Mouse (Mus musculus): Measurements from ENCODE around the gene Zfand6. TPM values are rescaled to one million over a fixed set of nuclear protein-coding genes. Genes with fewer than 3 reads are reported as not detected.

Gene Zfand6
- polyA plus RNA-seq, 1 experiment from 2014 or later = 174 TPM

DNA sequence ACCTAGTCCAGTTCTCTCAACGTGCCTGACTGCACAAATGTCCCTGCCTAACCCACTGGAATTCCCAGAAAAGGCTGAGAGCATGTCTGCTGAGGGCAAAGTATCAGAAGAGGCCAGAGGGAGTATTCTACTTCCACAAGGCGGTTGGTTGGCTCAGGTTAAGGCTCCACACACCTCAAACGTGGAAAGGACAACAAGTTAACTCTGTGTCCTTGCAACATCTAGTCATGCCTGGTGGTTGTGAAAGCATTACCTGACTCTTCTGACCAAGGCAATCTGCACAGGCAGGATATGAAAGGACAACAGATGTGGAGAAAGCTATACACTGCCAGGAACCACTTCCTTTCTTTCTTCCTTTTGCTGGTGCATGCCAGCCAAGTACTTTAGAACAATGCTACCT, 85.3 kb downstream of the Zfand6 start:
- ATAC-seq = peak; percentile 58
- WGBS = 53% methylated on average over 3 of the region's 3 CpGs
- peak overlapping the region; percentile 92; the same call in 1 of the 2 replicates for H3K4me2 ChIP-seq (replicated peaks)

GRCm38 (mm10) chr7:84601331-84601730, 88.4 kb downstream of the Zfand6 start:
- no peaks in the 10 kb centered on the region for H3K36me3 ChIP-seq

More for the DNA sequence above, 85.3 kb downstream of the Zfand6 start:
- H3K27ac ChIP-seq = no peak overlapping the region
- H3K27me3 ChIP-seq (replicated peaks) = no peaks in the 10 kb centered on the region
- H3K9me3 ChIP-seq = no peaks in the 10 kb centered on the region
- H3K36me3 ChIP-seq = no peaks in the 10 kb centered on the region
- H3K9ac ChIP-seq = no peak overlapping the region
- no peak overlapping the region for H3K4me3 ChIP-seq (replicated peaks)
- H3K4me1 ChIP-seq (replicated peaks) = 0 out of 2 replicates have a peak, but pooled peaks cover 3% of the 10 kb centered on the region

DNA sequence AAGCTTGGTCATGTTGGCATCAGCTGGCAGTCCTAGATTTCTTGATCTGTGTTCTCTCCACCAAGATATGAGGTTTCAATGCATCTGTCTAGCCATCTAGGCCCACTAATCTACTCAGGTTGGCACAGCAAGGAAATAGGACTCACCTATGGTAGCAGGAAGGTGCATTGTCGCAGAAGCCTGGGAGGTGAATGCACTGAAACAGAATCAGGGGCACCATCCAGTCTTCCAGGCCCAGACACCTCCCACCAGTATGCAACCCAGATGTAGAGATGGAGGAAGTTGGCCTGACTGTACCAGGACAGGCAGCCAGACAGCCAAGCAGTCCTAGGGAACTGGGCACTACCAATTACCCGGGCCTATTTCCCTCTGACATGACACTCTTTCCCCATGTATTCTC, 89.1 kb downstream of the Zfand6 start:
- ATAC-seq = no peak
- no peaks in the 10 kb centered on the region for H3K36me3 ChIP-seq
- no peak overlapping the region for H3K9ac ChIP-seq
- no peaks in the 10 kb centered on the region for H3K27me3 ChIP-seq (replicated peaks)
- no peak overlapping the region for H3K4me3 ChIP-seq (replicated peaks)
- no peak overlapping the region for H3K4me2 ChIP-seq (replicated peaks)
- no peak overlapping the region for H3K27ac ChIP-seq
- 94% methylated on average over 2 of the region's 2 CpGs for WGBS
- H3K9me3 ChIP-seq = no peaks in the 10 kb centered on the region
- 0 out of 2 replicates have a peak, but pooled peaks cover 3% of the 10 kb centered on the region for H3K4me1 ChIP-seq (replicated peaks)

More at GRCm38 (mm10) chr7:84601331-84601730, 88.4 kb downstream of the Zfand6 start:
- Histone ChIP-seq H3K9ac (no peak overlapping the region), H3K4me1 (replicated peaks) (0 out of 2 replicates have a peak, but pooled peaks cover 3% of the 10 kb centered on the region), H3K27me3 (replicated peaks) (no peaks in the 10 kb centered on the region), H3K4me3 (replicated peaks) (no peak overlapping the region), H3K4me2 (replicated peaks) (no peak overlapping the region), H3K9me3 (no peaks in the 10 kb centered on the region), H3K27ac (no peak overlapping the region)
- ATAC-seq = no peak
- 83% methylated on average over 3 of the region's 3 CpGs for WGBS

- WGBS = 87% methylated on average over 3 of the region's 3 CpGs
- H3K27me3 ChIP-seq (replicated peaks) = no peaks in the 10 kb centered on the region
These were observed 93.1 kb downstream of the Zfand6 start for GRCm38 (mm10) chr7:84596633-84597032.

GRCm38 (mm10) chr7:84596002-84596401, 93.8 kb downstream of the Zfand6 start:
- no peak overlapping the region for H3K4me2 ChIP-seq (replicated peaks)
- H3K4me1 ChIP-seq (replicated peaks) = no peaks in the 10 kb centered on the region
- no peak for ATAC-seq
- no peaks in the 10 kb centered on the region for H3K9me3 ChIP-seq
- no peak overlapping the region for H3K4me3 ChIP-seq (replicated peaks)
- no peak overlapping the region for H3K9ac ChIP-seq
- no peak overlapping the region for H3K27ac ChIP-seq
- no peaks in the 10 kb centered on the region for H3K27me3 ChIP-seq (replicated peaks)
- H3K36me3 ChIP-seq = no peaks in the 10 kb centered on the region
- 86% methylated on average over 3 of the region's 3 CpGs for WGBS

More at GRCm38 (mm10) chr7:84596633-84597032, 93.1 kb downstream of the Zfand6 start:
- Histone ChIP-seq H3K27ac (no peak overlapping the region), H3K4me1 (replicated peaks) (no peaks in the 10 kb centered on the region), H3K4me2 (replicated peaks) (no peak overlapping the region), H3K36me3 (no peaks in the 10 kb centered on the region), H3K4me3 (replicated peaks) (no peak overlapping the region), H3K9me3 (no peaks in the 10 kb centered on the region), H3K9ac (no peak overlapping the region)
- no peak for ATAC-seq

GRCm38 (mm10) chr7:84594917-84595303, 94.8 kb downstream of the Zfand6 start:
- Histone ChIP-seq H3K9me3 (no peaks in the 10 kb centered on the region), H3K36me3 (no peaks in the 10 kb centered on the region), H3K4me1 (replicated peaks) (no peaks in the 10 kb centered on the region), H3K9ac (no peak overlapping the region), H3K27me3 (replicated peaks) (no peaks in the 10 kb centered on the region), H3K4me3 (replicated peaks) (no peak overlapping the region), H3K4me2 (replicated peaks) (no peak overlapping the region), H3K27ac (no peak overlapping the region)
- peak; percentile 33; the same call in 1 of the 2 replicates for ATAC-seq

- Histone ChIP-seq H3K27ac (no peak overlapping the region), H3K9me3 (no peaks in the 10 kb centered on the region), H3K4me2 (replicated peaks) (0 out of 2 replicates have a peak overlapping the region, but pooled peaks have one; percentile 22), H3K36me3 (no peaks in the 10 kb centered on the region), H3K9ac (no peak overlapping the region), H3K27me3 (replicated peaks) (no peaks in the 10 kb centered on the region), H3K4me3 (replicated peaks) (no peak overlapping the region), H3K4me1 (replicated peaks) (no peaks in the 10 kb centered on the region)
- 47% methylated on average over 8 of the region's 8 CpGs for WGBS
- ATAC-seq = peak; percentile 79
These were observed 95.5 kb downstream of the Zfand6 start for GRCm38 (mm10) chr7:84594087-84594916.

- no peaks in the 10 kb centered on the region for H3K36me3 ChIP-seq
- no peak overlapping the region for H3K27ac ChIP-seq
- H3K27me3 ChIP-seq (replicated peaks) = no peaks in the 10 kb centered on the region
- no peaks in the 10 kb centered on the region for H3K4me1 ChIP-seq (replicated peaks)
- WGBS = 87% methylated on average over 3 of the region's 3 CpGs
- ATAC-seq = no peak
- no peak overlapping the region for H3K4me2 ChIP-seq (replicated peaks)
- H3K9me3 ChIP-seq = no peaks in the 10 kb centered on the region
- no peak overlapping the region for H3K4me3 ChIP-seq (replicated peaks)
- no peak overlapping the region for H3K9ac ChIP-seq
These were observed 98.4 kb downstream of the Zfand6 start for GRCm38 (mm10) chr7:84591347-84591746.

DNA sequence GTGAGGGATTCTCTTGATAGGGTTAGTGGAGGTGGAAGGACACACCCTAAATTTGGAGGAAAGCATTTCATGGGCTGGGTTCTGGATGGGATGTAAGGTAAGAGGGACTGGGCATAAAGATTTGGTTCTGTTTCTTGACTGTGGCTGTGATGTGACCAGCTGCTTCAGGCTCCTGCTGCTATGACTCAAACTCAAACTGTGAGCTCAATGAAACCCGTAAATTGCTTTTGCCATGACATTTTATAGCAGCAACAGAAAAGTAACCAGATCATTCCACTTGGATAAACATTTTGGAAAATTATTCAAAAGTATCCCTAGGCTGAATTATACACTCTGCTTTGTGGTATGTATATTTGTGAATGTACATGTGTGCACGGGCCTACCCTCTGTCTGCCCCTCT, 99.1 kb downstream of the Zfand6 start:
- no peaks in the 10 kb centered on the region for H3K9me3 ChIP-seq
- no peak overlapping the region for H3K4me3 ChIP-seq (replicated peaks)
- H3K27ac ChIP-seq = no peak overlapping the region
- ATAC-seq = no peak
- no peak overlapping the region for H3K9ac ChIP-seq
- H3K27me3 ChIP-seq (replicated peaks) = no peaks in the 10 kb centered on the region
- 79% methylated on average over 2 of the region's 2 CpGs for WGBS
- no peak overlapping the region for H3K4me2 ChIP-seq (replicated peaks)
- H3K36me3 ChIP-seq = no peaks in the 10 kb centered on the region
- H3K4me1 ChIP-seq (replicated peaks) = no peaks in the 10 kb centered on the region

GRCm38 (mm10) chr7:84587101-84587783, 102.5 kb downstream of the Zfand6 start:
- peak; percentile 73; the same call in 1 of the 2 replicates for ATAC-seq
- no peak overlapping the region for H3K4me2 ChIP-seq (replicated peaks)
- H3K4me3 ChIP-seq (replicated peaks) = no peak overlapping the region
- no peaks in the 10 kb centered on the region for H3K4me1 ChIP-seq (replicated peaks)
- WGBS = 86% methylated on average over 5 of the region's 5 CpGs
- no peaks in the 10 kb centered on the region for H3K9me3 ChIP-seq
- H3K27ac ChIP-seq = no peak overlapping the region
- no peak overlapping the region for H3K9ac ChIP-seq
- no peaks in the 10 kb centered on the region for H3K36me3 ChIP-seq
- H3K27me3 ChIP-seq (replicated peaks) = no peaks in the 10 kb centered on the region

DNA sequence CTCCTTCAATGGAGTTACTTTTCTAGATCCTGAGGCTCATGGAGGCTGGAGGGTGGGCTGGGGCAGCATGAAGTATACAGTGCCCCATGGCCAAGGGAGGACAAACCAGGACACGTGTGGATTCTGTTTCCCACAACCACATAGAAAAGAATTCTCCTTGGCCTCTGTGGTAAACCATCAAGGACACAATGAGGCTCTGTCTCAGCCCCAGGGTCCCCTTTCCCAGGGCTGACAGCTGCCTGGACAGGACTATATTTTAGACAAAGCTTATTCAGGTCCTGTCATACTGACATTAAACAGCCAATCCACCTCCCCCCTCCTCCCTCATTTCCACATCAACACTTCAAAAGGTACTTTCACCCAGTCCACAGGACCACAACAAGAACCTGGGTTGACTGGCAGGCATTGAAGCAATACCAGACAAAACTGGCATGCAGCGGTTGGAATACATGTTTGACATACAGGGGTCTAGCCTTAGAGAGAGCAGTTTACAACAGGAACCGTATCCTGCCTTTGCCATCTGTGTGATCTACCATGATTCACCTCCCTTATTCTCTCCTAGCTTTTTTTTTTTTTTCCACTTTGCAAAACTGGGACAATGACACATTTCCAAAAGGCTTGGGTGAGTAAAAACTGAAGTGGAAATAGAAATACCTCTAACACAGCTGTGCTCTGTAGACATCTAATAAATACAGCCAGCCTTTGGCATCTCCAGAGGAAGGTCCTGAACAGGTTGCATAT, 103.2 kb downstream of the Zfand6 start:
- WGBS = 66% methylated on average over 3 of the region's 3 CpGs
- H3K4me2 ChIP-seq (replicated peaks) = no peak overlapping the region

GRCm38 (mm10) chr7:84585086-84585485, 104.7 kb downstream of the Zfand6 start:
- no peak overlapping the region for H3K27ac ChIP-seq
- no peaks in the 10 kb centered on the region for H3K9me3 ChIP-seq
- no peaks in the 10 kb centered on the region for H3K36me3 ChIP-seq
- no peaks in the 10 kb centered on the region for H3K27me3 ChIP-seq (replicated peaks)
- no peaks in the 10 kb centered on the region for H3K4me1 ChIP-seq (replicated peaks)
- no peak overlapping the region for H3K9ac ChIP-seq
- no peak for ATAC-seq
- no peak overlapping the region for H3K4me3 ChIP-seq (replicated peaks)
- H3K4me2 ChIP-seq (replicated peaks) = no peak overlapping the region
- 91% methylated on average over 4 of the region's 4 CpGs for WGBS

More for the DNA sequence above, 103.2 kb downstream of the Zfand6 start:
- no peaks in the 10 kb centered on the region for H3K36me3 ChIP-seq
- no peaks in the 10 kb centered on the region for H3K4me1 ChIP-seq (replicated peaks)
- H3K4me3 ChIP-seq (replicated peaks) = no peak overlapping the region
- no peaks in the 10 kb centered on the region for H3K9me3 ChIP-seq
- H3K9ac ChIP-seq = no peak overlapping the region
- H3K27me3 ChIP-seq (replicated peaks) = no peaks in the 10 kb centered on the region
- H3K27ac ChIP-seq = no peak overlapping the region
- no peak for ATAC-seq
